Mouse (Mus musculus) brain, embryonic 14.5 days (tissue): ENCODE measurements around the gene Aldh3a1.

Source experiments
- CTCF ChIP-seq: fragments of 200-500 bp; IDR thresholded peaks from 2 replicates; pipeline ENCODE4 v1.5.1; 2012; ENCODE audit warnings: inconsistent platforms, mild to moderate bottlenecking, moderate library complexity, borderline replicate concordance; ENCODE audit not compliant: insufficient read depth, insufficient read length; ENCODE audit errors: extremely low read depth
- POLR2A ChIP-seq: fragments of 200-500 bp; IDR thresholded peaks from 2 replicates; pipeline ENCODE4 v1.6.1; 2012; ENCODE audit warnings: mild to moderate bottlenecking, inconsistent platforms, borderline replicate concordance; ENCODE audit not compliant: poor library complexity, insufficient read depth, insufficient read length, severe bottlenecking; ENCODE audit errors: extremely low read depth

GRCm38 (mm10) chr11:61190776-61191175 is 16.6 kb upstream of the Aldh3a1 start:
- TF ChIP-seq CTCF: no peak
- no peak for TF ChIP-seq POLR2A
